Mouse (Mus musculus) gastrocnemius, postnatal 4 days (tissue): ENCODE measurements around the gene Dnajc6. TPM values are rescaled to one million over a fixed set of nuclear protein-coding genes. Genes with fewer than 3 reads are reported as not detected.

Experiments used
- DNase-seq, 2 experiments: peaks; one replicate each; pipeline ENCODE4 v3.0.0; 2021 to 2022; ENCODE audit warnings: low spot score in 2 of 2, mixed read lengths in 2 of 2
- total RNA-seq, 2 experiments: library from RNA; stranded (reverse); gene quantifications; 2 replicates each; pipeline ENCODE4 v1.2.3; 2021

Dnajc6 gene
- total RNA-seq, 2 experiments from 2014 or later = 0.81 to 1.1 TPM

DNA sequence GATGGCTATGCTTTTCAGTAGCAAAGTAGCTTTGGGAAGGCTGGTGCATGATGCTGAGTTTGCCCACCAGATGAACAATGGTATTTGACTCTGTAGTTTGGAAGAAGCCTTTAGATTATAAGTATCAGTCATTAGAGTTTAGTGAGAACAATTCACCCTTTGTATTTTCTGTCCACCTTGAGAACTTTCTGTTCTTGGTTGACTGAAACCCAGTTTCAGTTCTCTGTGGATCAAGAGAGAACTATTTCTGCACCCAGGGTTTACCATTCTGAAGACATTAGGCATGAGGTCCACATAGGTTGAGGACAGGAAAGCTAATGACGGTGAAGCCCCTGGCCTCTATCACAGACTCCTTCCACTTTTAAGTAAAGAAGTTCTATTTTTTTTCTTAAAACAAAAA is 141.0 kb downstream of the Dnajc6 start:
- no peak for DNase-seq

DNA sequence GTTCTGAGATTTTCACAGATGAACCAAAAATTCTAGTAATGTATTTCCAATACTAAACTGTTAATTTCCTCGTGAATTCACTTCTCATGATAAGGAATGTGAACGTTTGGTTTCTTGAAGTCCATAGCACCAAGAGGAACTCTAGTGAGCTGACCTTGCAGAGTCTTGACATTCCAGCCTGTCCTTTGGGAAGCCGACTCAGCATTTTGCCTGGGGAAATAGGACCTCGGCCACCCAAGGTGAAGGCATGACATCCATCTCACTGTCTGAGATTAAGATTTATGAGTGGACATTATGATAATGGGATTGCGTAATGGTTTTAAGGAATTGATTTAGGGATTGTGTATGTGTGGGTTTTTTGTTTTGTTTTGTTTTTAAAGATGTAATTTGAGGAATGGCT is 144.2 kb downstream of the Dnajc6 start:
- DNase-seq = no peak

DNA sequence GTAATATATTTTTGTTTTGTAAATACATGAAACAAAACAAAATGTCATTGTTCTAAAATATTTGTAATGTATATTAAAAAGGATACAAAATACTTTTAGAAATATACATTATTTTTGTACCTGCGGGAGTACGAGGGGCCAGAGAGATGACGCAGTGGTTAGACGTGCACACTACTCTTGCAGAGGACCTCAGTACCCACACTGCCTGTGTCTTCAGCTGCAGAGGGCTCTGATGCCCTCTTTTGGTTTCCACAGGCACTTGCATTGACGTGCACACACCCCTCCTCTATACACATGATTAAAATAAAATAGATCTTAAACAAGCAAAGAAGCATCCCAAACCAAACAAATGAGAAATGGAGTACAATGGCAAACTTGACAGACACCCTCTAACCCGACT is 146.3 kb downstream of the Dnajc6 start:
- DNase-seq = no peak

DNA sequence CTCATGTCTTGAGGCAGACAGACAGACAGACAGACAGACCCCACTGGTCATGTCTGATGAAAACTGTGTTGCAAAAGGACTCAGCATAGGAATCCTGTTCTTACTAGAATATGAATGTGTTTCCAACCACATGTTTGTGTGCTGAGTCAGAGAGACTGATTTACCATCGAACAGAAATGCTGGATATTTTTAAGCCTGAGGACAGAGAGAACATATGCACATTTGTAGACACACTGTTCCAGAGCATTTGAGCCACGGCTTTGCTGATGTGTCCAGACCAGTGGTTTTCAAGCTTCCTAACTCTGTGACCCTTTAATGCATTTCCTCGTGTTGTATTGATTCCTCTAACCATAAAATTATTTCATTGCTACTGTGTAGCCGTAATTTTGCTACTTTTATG is 146.8 kb downstream of the Dnajc6 start:
- DNase-seq = no peak

DNA sequence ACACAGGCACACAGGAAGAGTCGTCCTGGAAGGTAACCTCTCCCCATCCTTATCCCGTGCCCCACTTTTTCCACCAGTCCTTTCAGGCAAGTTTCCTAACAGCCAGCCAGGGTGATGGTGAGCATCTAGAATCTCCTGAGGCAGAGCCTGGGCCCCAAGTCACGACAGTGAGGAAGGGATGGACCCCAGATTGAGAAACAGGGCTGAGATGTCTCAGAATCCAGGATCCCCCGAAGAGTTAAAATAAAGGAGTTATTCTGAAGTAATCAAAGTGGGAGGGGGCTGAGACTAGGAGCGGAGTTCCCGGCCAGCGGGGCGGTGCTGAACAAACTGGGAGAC is 150.4 kb downstream of the Dnajc6 start:
- no peak for DNase-seq

DNA sequence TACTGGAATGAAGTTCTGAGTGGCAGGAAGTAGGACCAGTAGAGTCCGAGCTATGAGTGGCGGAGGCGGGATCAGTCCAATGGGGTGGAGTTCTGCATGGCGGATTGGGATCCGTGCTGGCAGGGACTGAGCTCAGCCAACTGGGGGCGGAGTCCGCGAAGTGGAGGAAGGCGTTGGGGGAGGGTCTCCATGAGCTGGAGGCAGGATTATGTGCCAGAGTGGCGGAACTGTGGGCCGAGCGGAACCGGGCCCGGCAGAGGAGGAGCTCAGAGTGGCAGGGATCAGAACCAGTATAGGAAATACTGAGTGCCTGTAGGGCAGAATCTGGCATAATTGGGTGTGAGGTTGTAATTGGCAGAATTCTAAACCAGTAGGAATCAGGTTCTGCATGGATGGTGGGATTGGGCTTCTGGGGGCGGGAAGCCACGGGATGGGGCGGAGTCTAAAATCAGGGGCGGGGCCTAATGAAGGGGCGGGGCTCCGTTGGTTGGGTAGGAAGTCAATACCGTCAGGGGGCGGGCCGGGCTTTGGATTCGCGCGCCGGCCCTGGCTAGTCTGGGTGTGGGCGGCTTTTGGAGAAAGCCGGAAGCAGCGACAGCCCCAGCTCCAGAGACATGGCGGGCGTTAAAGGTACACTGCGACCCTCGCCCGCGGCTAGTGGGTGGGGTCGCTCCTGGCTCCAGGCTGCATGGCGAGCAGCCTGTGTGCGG is 150.9 kb downstream of the Dnajc6 start, which contains the start of gene Leprot:
Leprot (plus strand) TSS at position 523 of the 710 bp plus-strand sequence.
- DNase-seq = peak; percentile 95 to 98

DNA sequence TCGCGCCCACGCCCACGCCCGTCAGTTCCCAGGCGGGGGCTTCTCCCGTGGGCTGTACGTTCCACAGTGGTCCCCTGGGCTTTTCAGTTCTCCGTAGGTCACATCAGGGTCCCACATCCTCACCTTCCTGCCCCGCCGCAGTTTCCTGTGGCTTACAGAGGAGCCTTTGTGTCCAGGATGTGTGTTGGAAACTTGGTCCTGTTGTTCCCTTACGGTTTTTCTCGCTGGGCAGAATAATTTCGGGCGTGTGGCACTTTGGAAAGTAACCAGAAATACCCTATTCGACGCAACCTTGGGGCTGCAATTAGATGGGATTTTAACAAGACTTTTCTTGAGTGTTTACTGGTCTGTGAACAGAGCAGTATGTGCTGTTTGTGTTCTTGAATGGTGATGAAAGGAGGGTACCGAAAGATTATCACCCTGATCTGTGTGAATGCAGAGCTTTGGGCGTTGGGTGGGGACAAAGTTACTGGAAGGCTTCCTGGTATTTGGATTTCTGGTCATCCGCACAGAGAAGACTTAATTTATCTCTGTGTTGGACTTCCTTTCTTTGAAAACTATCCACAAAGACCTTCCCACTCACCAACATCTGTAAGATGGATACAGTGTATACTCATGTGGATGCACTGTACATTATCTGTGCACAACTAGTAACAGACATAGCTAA is 151.7 kb downstream of the Dnajc6 start:
- DNase-seq = no peak

DNA sequence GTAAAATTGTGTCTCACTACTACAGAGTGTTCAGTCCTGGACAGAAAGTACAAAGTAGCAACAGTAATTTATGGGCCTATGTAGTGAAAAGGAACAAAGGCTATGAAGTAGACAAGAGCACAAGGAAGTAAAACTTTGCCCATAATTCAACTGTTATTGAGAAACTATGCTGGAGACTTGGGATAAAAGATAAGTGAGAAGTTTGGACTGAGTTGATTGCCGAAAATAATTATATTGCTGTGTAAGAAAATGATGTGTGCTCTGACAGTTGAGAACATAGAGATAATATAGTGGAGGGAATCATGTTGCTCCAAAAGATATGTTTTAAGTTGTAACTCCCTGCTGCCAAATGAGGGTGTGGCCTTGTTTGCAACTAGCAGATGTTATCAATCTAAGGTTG is 152.3 kb downstream of the Dnajc6 start:
- no peak for DNase-seq

DNA sequence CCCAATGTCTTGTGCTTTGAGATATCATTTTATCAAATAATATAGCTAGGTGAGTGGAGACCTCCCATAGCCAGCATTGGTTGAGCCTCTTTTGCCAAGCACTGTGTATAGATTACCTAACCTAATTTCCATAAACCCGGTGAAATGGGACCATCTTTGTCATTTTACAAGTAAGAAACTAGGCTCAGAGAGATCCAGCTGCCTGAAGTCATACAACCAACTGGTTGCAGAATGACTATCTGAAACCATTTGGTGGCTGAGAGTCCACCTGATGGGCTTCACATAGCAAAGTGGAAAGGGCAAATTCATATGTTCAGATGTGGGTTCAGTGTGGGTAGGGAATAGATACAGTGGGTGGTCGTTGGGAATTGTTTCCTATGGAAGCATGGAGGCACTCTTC is 154.5 kb downstream of the Dnajc6 start:
- no peak for DNase-seq

DNA sequence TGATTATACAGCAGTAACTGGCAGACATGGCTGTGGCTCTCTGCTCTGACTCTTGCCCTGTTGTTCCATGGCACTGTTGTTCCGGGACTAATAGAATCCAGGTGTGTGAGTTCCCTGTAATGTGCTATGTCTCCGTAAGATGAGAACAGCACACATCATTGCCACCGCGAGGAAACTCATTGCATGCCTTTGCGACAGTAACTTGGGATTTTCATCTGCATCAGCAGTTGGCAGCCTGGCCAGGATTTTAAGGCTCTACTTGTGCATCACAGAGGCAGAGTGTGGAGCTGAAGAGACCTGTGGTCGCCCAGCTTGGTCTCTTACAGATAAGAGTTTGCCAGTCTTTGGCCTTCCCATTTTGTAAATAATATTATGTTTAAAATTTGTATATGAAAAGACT is 157.8 kb downstream of the Dnajc6 start:
- DNase-seq = no peak

DNA sequence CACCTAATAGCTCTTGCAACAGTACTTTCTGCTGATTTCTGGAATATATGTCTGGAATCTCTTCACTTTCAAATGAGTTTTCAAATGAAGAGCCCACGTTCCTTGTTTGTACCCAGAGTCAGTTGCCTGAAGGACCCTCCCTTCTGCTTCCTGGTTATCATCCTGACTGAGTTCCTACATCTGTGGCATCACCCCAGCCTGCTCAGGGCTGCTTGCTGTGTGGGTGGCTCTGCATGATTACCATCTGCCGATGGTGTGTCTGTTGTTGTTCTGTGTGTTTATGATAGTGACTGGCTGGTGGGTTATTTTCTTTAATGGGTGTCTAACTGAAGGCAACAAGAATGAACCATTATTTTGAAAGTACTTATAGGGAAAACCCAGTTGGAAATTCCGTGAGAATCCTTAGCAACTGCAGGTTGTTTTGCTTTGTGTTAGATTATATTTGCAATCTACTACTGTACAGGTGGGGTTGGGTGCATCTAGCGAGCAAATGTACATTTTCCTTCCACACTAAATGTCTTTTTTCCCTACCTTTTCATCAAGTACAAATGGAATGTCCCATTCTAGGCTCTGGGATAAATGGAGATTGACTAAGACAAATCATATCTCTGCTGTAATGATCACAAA is 158.5 kb downstream of the Dnajc6 start:
- DNase-seq = no peak

DNA sequence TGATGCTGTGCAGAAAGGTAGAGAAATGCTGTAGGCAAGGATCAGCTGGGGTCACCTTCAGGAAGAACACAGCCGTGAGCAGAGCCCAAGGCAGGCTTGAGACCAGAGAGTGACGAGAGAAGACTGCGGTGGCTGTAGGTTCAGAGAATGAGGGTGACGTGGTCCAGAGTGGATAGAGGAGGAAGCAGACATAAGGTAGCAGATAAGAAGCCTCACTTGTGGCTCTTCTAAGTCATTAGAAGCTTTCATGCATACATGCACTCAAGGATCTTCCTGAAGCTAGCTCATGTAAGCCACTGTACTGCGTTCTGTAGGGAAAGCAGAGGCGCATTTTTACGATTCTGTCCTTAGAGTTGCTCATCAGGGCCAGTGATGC is 159.0 kb downstream of the Dnajc6 start:
- no peak for DNase-seq

DNA sequence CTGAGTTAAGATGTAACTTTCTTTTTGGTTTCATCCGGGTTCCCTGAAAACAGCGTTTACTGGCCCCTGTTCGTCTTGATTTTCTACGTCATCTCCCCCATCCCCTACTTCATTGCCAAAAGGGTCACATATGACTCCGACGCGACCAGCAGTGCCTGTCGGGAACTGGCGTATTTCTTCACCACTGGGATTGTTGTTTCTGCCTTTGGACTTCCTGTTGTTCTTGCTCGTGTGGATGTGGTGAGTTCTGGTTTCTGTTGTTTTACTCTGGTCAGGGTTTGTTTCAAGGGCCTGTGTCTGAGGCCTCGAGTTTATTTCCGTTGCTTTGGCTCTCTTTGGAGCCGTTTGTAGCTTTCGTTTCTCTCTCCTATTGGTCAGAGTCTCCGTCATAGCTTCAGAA is 159.6 kb downstream of the Dnajc6 start:
- DNase-seq = no peak

DNA sequence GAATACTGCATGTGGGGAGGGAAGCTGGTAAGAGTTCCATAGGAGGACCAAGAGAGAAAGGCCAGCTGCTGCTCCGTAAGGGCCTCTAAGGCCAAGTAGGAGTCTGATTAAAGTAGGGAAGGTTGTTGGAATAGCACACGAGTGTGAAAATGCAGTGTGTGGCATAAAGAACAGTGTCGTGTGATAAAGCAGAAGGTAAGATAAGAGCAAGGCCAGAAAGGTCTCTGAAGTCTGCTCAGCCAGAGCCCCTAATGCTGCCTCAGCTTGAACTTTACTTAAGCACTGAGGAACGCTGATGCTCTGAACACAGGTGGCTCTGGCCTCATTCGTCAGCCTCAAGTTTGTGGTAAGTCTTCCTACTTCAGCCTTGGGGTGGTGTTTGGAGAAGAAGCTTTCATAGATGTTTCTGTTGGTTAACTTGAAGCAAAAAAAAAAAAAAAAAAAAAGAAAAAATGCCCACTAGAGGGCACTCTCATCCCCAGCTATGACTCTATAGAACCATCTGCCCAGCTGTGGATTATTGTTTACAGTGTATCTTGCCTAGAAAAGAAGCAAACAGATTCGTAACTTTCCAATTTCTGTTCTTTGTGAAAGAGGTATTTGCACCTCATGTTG is 160.6 kb downstream of the Dnajc6 start:
- DNase-seq = no peak

DNA sequence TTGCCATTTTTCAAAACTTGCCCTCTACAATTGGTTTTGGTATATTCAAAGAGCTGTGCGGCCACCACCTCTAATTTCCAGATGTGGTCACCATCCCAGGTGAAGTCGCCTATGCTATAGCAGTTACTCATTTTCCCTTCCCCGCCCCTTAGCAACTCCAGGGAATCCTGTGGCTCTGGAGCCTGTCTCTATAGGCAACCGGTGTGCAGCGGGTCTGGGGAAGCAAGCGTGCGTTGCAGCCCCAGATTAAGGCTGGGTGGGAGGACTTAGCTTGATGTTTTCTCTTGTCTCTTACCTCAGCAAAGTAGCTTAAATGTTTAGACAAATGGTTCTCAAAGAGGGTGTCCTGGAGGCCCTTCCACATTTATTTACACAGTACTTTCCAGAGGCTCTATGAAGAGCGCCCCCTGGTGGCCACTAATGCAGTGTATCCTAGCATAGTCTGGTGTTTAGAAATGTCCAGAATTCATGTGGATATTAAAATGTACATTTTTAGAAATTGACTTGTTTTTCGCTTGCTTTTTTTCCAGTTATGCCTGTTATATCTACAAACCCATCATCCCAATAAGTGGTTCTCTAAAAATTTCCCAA is 167.8 kb downstream of the Dnajc6 start:
- DNase-seq = peak; percentile 27 to 47

DNA sequence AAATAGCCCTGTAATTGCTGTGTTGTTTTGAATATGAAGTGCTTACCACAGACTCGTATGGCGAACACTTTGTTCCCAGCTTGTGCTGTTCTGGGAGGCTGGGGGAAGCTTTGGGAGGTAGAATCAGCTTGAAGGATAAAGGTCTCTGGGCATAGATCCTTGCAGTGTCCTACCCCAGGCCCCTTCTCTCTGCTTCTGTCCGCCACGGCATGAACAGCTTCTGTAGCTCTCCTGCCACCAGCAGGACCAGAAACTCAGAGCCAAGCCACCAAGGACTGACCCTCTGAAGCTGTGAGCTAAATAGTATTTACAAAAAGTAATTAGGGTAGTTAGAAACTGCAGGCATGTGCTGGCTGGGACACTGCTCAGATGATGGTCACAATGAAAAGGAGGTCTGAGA is 168.3 kb downstream of the Dnajc6 start:
- DNase-seq = no peak

DNA sequence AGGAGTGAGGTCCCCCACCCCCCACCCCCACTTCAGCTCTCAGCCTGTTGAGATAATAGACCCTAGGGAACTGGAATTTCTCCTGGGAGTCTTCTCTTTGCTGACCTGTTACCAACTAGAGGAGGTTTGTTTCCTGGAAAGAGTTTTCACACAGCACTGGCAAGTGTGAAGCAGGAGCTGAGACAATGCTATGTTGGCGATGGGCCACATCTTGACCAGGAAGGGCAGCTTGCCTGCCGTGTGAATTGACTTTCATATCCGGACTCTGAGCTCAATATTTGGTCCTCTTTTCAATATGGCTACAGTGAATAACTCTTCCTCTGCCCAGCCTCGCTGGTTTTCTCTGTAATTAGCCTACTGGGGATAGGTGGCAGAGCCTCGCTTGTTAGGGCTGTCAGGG is 172.7 kb downstream of the Dnajc6 start:
- DNase-seq = no peak

DNA sequence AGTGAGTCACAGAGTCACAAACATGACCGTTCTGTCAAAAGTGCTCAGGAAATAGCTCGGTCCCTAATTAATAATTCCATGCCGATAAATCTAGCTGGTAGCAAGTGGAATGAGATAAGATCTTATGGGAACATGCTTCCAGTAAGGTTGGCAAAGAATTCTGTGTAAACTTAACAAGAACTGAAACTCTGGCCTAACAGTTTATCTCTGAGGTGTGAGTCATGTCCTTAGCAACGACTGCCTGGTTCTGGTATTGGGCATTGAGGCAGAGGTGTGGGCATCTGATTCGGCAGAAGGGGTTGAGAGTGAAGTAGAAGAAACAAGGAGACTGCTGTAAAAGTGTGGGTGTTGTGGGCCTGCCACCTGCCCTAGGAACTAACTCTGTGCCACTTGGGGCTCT is 173.4 kb downstream of the Dnajc6 start:
- no peak for DNase-seq

DNA sequence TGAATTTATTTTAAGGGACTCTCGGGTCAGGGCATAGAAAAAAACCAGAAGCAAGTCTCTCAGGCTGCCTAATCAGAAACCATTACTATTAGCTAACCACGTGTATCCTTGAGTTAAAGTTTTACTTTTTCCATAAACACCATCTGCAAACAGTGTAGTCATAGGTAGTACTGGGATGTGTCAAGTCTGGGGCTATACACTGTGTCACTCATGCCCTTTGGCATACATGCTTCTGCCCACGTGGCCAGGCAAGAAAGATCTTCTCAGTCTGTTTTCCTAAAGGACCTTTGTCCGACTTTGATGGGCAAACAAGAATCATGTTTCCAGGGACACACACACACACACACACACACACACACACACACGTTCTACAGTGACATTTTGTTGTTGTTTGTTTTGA is 178.3 kb downstream of the Dnajc6 start:
- peak in 1 of 2 experiments; percentile 7 for DNase-seq

DNA sequence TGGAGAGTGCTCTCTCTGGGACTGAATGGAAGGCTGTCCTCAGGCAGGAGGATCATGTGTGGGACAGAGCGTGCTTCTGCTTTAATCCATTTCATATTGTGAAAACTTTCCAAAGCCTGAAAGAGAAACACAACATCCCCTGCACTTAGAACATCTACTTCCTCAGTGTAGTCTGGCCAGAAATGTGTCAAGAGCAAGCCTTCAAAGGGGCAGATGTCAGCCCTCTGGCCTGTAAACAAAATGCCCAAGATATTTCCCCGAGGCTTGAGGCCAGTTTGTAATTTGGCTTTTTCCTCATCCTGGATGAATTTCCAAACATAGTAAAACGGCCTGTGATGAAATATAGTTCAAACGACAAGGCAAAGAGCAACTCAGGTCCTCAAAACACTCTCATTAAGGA is 179.3 kb downstream of the Dnajc6 start:
- no peak for DNase-seq

DNA sequence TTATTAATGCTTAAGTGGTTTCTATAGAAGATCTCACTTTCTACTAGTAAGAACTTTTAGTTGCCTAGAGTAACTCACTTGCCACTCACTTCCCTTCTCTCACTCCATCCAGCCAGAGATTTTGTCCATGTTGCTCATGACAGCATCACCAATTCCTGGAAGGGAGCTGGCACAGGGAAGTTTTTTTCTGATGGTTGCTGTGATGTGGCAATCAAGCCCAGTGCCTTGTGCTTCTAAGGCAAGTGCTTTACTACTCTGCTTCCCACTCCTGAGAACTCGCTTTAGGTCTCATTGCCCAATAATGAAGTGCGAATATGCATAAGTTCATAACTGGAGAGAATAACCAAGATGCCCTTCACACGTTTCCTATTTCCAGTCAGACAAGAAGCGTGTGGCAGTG is 186.2 kb downstream of the Dnajc6 start:
- no peak for DNase-seq

DNA sequence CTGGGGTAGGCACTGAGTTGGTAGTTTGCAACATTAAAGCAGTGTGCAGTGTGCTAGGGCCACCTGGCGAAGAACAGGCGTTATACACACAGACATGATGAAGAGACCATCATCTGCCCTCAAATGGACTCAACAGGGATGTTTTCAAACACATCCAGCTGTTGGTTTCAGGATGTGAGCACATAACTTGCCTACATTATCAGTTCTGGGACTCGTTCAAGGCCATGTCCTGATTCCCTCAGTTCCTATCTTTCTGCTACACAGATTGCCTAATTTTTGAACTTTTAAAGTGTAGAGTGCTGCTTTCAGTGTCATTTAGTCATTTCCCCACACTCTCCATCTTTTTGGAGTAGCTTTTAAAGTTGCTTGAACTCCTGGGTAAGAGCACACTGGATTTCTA is 186.6 kb downstream of the Dnajc6 start:
- no peak for DNase-seq
